Mouse (Mus musculus) embryonic stem cell, embryonic (primary cell): Measurements from ENCODE around the gene Gm16368.
"Not testable (repeated sequence)": the region's sequence is repeated elsewhere in the genome, so short reads cannot be mapped to it uniquely, and the experiment has no call there.

Experiments
- CTCF ChIA-PET, 4 experiments: fragments of 300-600 bp in 2 of 4; fragments of 350-600 bp in 2 of 4; sonication (Branson Sonifier 250); formaldehyde crosslinking; loops; one replicate each; lab custom pipeline; 2022; ENCODE audit warnings: inconsistent platforms in 2 of 4; lab: Charles Lee
- POLR2A ChIA-PET, 4 experiments: fragments of 300-600 bp in 2 of 4; fragments of 350-600 bp in 2 of 4; sonication (Branson Sonifier 250); formaldehyde crosslinking; loops; one replicate each; lab custom pipeline; 2022; ENCODE audit warnings: antibody characterized with exemption in 4 of 4, inconsistent platforms in 1 of 4; lab: Charles Lee

The Gm16368 gene

DNA sequence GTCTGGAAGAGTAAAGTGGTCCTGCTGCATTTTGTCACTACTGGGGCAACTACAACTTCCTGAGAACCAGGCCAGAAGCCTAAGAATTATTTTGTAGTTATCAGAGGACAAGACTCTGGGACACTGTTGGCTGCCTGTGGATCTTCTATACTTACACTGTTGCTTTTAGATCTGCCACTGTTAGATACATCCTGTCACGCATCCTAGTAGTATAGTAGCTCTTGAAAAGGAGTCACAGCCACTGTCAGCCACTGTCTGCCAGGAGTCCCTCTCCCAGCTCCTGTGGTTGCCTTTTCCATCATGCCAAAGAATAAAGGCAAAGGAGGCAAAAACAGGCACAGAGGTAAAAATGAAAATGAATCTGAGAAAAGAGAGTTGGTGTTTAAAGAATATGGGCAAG, at the start of gene Gm16368:
Gene Gm16368 (plus strand): TSS at position 301 of the 400 bp plus-strand sequence.
- CTCF ChIA-PET, POLR2A ChIA-PET: not testable (repeated sequence)

DNA sequence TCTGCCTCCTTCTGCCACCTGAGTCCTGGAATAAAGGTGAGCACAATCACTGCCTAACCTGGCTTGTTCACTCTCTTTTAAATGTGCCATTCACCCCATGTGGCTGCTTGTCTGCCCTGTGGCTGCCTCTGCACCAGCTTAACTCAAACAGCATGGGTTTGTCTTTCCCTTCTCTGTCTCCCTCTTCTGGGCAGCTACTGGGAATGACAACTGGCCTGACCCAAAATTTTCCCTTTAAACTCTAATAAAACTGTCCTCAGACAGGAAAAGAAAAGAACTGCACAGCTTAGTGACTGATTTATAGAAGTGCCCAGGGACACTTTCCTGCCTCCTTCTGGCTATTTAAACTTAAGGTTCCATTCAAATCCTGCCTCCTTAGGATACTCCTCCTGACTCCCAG, 44.4 kb upstream of the Gm16368 start:
- CTCF ChIA-PET, POLR2A ChIA-PET: not testable (repeated sequence)

DNA sequence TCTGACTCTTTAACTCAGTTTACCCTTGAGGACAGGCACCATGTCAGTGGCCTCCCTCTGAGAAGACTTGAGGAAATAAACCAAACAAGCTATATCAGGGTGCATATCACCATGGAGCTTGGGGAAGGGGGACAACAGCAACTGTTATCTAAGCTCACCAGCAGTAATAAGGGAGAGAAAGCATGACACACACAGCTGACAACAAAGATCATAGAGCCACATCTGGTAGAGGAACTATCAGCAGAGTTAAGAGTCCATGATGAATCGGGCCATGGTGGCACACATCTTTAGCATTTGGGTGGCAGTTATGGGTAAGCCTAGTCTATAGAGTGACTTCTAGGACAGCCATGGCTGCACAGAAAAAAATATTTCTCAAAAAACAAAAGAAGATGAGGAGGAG, 43.8 kb upstream of the Gm16368 start:
- POLR2A ChIA-PET = interaction anchor here in 1 of 4 experiments (0.6 kb wide), 1 partner anchor 1152 kb away, joined by 4 read pairs; no protein-coding TSS in a partner anchor
- CTCF ChIA-PET = not testable (repeated sequence)

DNA sequence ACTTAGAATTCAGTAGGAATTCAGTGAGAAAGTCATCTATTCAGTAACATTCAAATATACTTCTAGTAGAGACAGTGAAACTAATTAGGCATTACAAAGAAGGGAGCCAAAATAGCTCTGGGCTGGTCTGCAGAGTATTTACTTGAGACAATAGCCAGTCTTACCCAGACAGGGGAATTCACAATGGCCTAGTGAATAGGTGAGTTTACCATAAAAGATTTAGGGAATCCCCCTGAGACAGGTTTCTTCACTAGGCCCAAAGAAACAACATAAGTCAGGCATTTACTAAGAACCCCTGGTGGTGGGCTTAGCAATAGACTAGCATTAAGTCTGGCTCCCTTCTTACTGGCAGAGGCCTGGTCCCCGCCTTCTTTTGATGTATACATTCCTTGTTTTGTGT, 38.3 kb upstream of the Gm16368 start:
- CTCF ChIA-PET, POLR2A ChIA-PET: not testable (repeated sequence)
